Mouse (Mus musculus): ENCODE results near the gene Hoxd1. TPM values are rescaled to one million over a fixed set of nuclear protein-coding genes. Genes with fewer than 3 reads are reported as not detected.

The Hoxd1 gene
- polyA plus RNA-seq, 1 experiment from 2014 or later = not detected

- ATAC-seq (ENCODE audit: low read depth) (no peak), DNase-seq (no peak)
- H3K36me3 ChIP-seq = no peaks in the 10 kb centered on the region
- WGBS (ENCODE audit: insufficient replicate concordance) = 6% methylated on average over 13 of the region's 13 CpGs
- no peak overlapping the region for H3K27ac ChIP-seq
- H3K9me3 ChIP-seq (replicated peaks) = no peaks in the 10 kb centered on the region
- peaks cover 98% of the 10 kb centered on the region for H3K27me3 ChIP-seq
- H3K4me1 ChIP-seq (replicated peaks) = no peaks in the 10 kb centered on the region
- no peak overlapping the region for H3K9ac ChIP-seq
- H3K4me2 ChIP-seq = no peak overlapping the region
- no peak overlapping the region for H3K4me3 ChIP-seq (replicated peaks)
These were observed 28.3 kb upstream of the Hoxd1 start for GRCm38 (mm10) chr2:74734451-74734850.

GRCm38 (mm10) chr2:74734996-74735811 lies 27.6 kb upstream of the Hoxd1 start:
- Histone ChIP-seq H3K9ac (no peak overlapping the region), H3K4me3 (replicated peaks) (no peak overlapping the region), H3K4me1 (replicated peaks) (no peaks in the 10 kb centered on the region), H3K36me3 (no peaks in the 10 kb centered on the region), H3K27ac (no peak overlapping the region), H3K4me2 (no peak overlapping the region), H3K9me3 (replicated peaks) (no peaks in the 10 kb centered on the region), H3K27me3 (peaks cover 100% of the 10 kb centered on the region)
- WGBS (ENCODE audit: insufficient replicate concordance) = 7% methylated on average over 27 of the region's 27 CpGs
- ATAC-seq (ENCODE audit: low read depth) = no peak
- DNase-seq = no peak

- no peak for DNase-seq
- no peaks in the 10 kb centered on the region for H3K9me3 ChIP-seq (replicated peaks)
- H3K4me2 ChIP-seq = no peak overlapping the region
- H3K4me1 ChIP-seq (replicated peaks) = no peaks in the 10 kb centered on the region
- no peak overlapping the region for H3K27ac ChIP-seq
- no peak for ATAC-seq (ENCODE audit: low read depth)
- H3K9ac ChIP-seq = no peak overlapping the region
- no peak overlapping the region for H3K4me3 ChIP-seq (replicated peaks)
- 2% methylated on average over 42 of the region's 42 CpGs for whole genome bisulfite sequencing (ENCODE audit: insufficient replicate concordance)
- H3K27me3 ChIP-seq = peaks cover 100% of the 10 kb centered on the region
- no peaks in the 10 kb centered on the region for H3K36me3 ChIP-seq
These were observed 26.7 kb upstream of the Hoxd1 start for GRCm38 (mm10) chr2:74735851-74736687.

GRCm38 (mm10) chr2:74736688-74737577 lies 25.8 kb upstream of the Hoxd1 start:
- no peak for DNase-seq
- Histone ChIP-seq H3K4me3 (replicated peaks) (no peak overlapping the region), H3K9ac (no peak overlapping the region), H3K27ac (no peak overlapping the region), H3K36me3 (no peaks in the 10 kb centered on the region), H3K27me3 (peaks cover 99% of the 10 kb centered on the region), H3K4me2 (no peak overlapping the region), H3K4me1 (replicated peaks) (no peaks in the 10 kb centered on the region), H3K9me3 (replicated peaks) (no peaks in the 10 kb centered on the region)
- WGBS (ENCODE audit: insufficient replicate concordance) = 9% methylated on average over 15 of the region's 15 CpGs
- ATAC-seq (ENCODE audit: low read depth) = no peak

GRCm38 (mm10) chr2:74737578-74738070 lies 25.2 kb upstream of the Hoxd1 start:
- peaks cover 99% of the 10 kb centered on the region for H3K27me3 ChIP-seq
- H3K36me3 ChIP-seq = no peaks in the 10 kb centered on the region
- DNase-seq (no peak), ATAC-seq (ENCODE audit: low read depth) (no peak)
- H3K4me3 ChIP-seq (replicated peaks) = no peak overlapping the region
- H3K4me1 ChIP-seq (replicated peaks) = no peaks in the 10 kb centered on the region
- no peaks in the 10 kb centered on the region for H3K9me3 ChIP-seq (replicated peaks)
- H3K27ac ChIP-seq = no peak overlapping the region
- no peak overlapping the region for H3K9ac ChIP-seq
- no peak overlapping the region for H3K4me2 ChIP-seq
- 17% methylated on average over 7 of the region's 7 CpGs for WGBS (ENCODE audit: insufficient replicate concordance)

- ATAC-seq (ENCODE audit: low read depth) = no peak
- Histone ChIP-seq H3K9me3 (replicated peaks) (no peaks in the 10 kb centered on the region), H3K27ac (no peak overlapping the region), H3K4me3 (replicated peaks) (no peak overlapping the region), H3K36me3 (no peaks in the 10 kb centered on the region), H3K27me3 (peaks cover 98% of the 10 kb centered on the region), H3K4me2 (no peak overlapping the region), H3K4me1 (replicated peaks) (no peaks in the 10 kb centered on the region), H3K9ac (no peak overlapping the region)
- WGBS (ENCODE audit: insufficient replicate concordance) = 2% methylated on average over 20 of the region's 20 CpGs
- no peak for DNase-seq
These were observed 23.9 kb upstream of the Hoxd1 start for GRCm38 (mm10) chr2:74738623-74739475.

GRCm38 (mm10) chr2:74739476-74739800 lies 23.3 kb upstream of the Hoxd1 start:
- Histone ChIP-seq H3K4me2 (no peak overlapping the region), H3K4me3 (replicated peaks) (no peak overlapping the region), H3K36me3 (no peaks in the 10 kb centered on the region), H3K27me3 (peaks cover 98% of the 10 kb centered on the region), H3K9ac (no peak overlapping the region), H3K9me3 (replicated peaks) (no peaks in the 10 kb centered on the region), H3K4me1 (replicated peaks) (no peaks in the 10 kb centered on the region), H3K27ac (no peak overlapping the region)
- 20% methylated on average over 2 of the region's 2 CpGs for WGBS (ENCODE audit: insufficient replicate concordance)
- DNase-seq (no peak), ATAC-seq (ENCODE audit: low read depth) (no peak)

- 8% methylated on average over 14 of the region's 14 CpGs for WGBS (ENCODE audit: insufficient replicate concordance)
- no peak for ATAC-seq (ENCODE audit: low read depth)
- peaks cover 98% of the 10 kb centered on the region for H3K27me3 ChIP-seq
- no peak overlapping the region for H3K9ac ChIP-seq
- no peaks in the 10 kb centered on the region for H3K4me1 ChIP-seq (replicated peaks)
- H3K4me2 ChIP-seq = no peak overlapping the region
- H3K4me3 ChIP-seq (replicated peaks) = no peak overlapping the region
- H3K27ac ChIP-seq = no peak overlapping the region
- no peak for DNase-seq
- no peaks in the 10 kb centered on the region for H3K9me3 ChIP-seq (replicated peaks)
- H3K36me3 ChIP-seq = no peaks in the 10 kb centered on the region
These were observed 22.9 kb upstream of the Hoxd1 start for GRCm38 (mm10) chr2:74739869-74740268.

GRCm38 (mm10) chr2:74740311-74741091 lies 22.3 kb upstream of the Hoxd1 start:
- Histone ChIP-seq H3K4me2 (no peak overlapping the region), H3K27ac (no peak overlapping the region), H3K27me3 (peaks cover 98% of the 10 kb centered on the region), H3K9ac (no peak overlapping the region), H3K36me3 (no peaks in the 10 kb centered on the region), H3K4me3 (replicated peaks) (no peak overlapping the region), H3K9me3 (replicated peaks) (no peaks in the 10 kb centered on the region), H3K4me1 (replicated peaks) (no peaks in the 10 kb centered on the region)
- DNase-seq (no peak), ATAC-seq (ENCODE audit: low read depth) (no peak)
- WGBS (ENCODE audit: insufficient replicate concordance) = 3% methylated on average over 43 of the region's 43 CpGs

Measured in liver, embryonic 13.5 days (tissue).